Mouse (Mus musculus) CH12.LX (cell line): ENCODE results near the gene Zfp36l1. TPM values are rescaled to one million over a fixed set of nuclear protein-coding genes. Genes with fewer than 3 reads are reported as not detected.

ENCODE experiments used
- DNase-seq: peaks from one replicate; pipeline ENCODE4 v3.0.0-alpha.2; 2013; ENCODE audit errors: extremely low read depth
- H3K27ac ChIP-seq: 2 replicates; pipeline ENCODE4 v1.5.1; 2012; ENCODE audit warnings: low read depth, mild to moderate bottlenecking, control low read depth, moderate library complexity; ENCODE audit not compliant: insufficient read depth
- H3K27me3 ChIP-seq: replicated peaks from 2 replicates; pipeline ENCODE3; 2012; ENCODE audit warnings: inconsistent platforms
- H3K36me3 ChIP-seq, 2 experiments: replicated peaks in 1 of 2; 2 replicates each; pipeline versions ENCODE3 to v1.6.1; 2012; ENCODE audit warnings: inconsistent platforms in 1 of 2, low read length in 1 of 2, mild to moderate bottlenecking in 1 of 2, mixed read lengths in 1 of 2, moderate library complexity in 1 of 2; ENCODE audit not compliant: control insufficient read depth in 1 of 2, insufficient read depth in 1 of 2
- H3K4me1 ChIP-seq, 2 experiments: 2 replicates each; pipeline ENCODE4 v1.6.1; 2012; ENCODE audit warnings: inconsistent platforms in 1 of 2, moderate library complexity in 1 of 2; ENCODE audit not compliant: insufficient read depth in 2 of 2, control insufficient read depth in 1 of 2
- H3K4me2 ChIP-seq: 2 replicates; pipeline ENCODE4 v1.6.1; 2012; ENCODE audit warnings: low read depth, mild to moderate bottlenecking, control low read depth; ENCODE audit not compliant: poor library complexity, insufficient read depth, severe bottlenecking
- H3K4me3 ChIP-seq, 3 experiments: fragments of 150-350 bp in 1 of 3; sonication (generic) in 1 of 3; replicated peaks in 1 of 3; 2 replicates each; pipeline versions ENCODE3 to v1.5.1; 2011 to 2012; ENCODE audit warnings: low read depth in 2 of 3, low read length in 2 of 3, mild to moderate bottlenecking in 2 of 3, moderate library complexity in 2 of 3, control low read depth in 1 of 3, improper control_type of control experiment in 1 of 3, inconsistent platforms in 1 of 3, mixed read lengths in 1 of 3; ENCODE audit not compliant: poor library complexity in 1 of 3
- H3K79me2 ChIP-seq: replicated peaks from 2 replicates; pipeline ENCODE4 v1.6.1; 2012; ENCODE audit warnings: mild to moderate bottlenecking, moderate library complexity; ENCODE audit not compliant: control insufficient read depth, poor library complexity, insufficient read depth, severe bottlenecking; ENCODE audit errors: extremely low read depth
- H3K9ac ChIP-seq: 2 replicates; pipeline ENCODE4 v1.6.1; 2012; ENCODE audit warnings: low read depth, mild to moderate bottlenecking, control low read depth, moderate library complexity; ENCODE audit not compliant: insufficient read depth
- H3K9me3 ChIP-seq: replicated peaks from 2 replicates; pipeline ENCODE3; 2012; ENCODE audit warnings: low read length, inconsistent platforms, mixed read lengths
- BHLHE40 ChIP-seq: IDR thresholded peaks from 2 replicates; pipeline ENCODE4 v1.6.1; 2011; ENCODE audit warnings: mild to moderate bottlenecking, low read depth, low read length, improper control_type of control experiment
- CHD1 ChIP-seq: IDR thresholded peaks from 2 replicates; pipeline ENCODE4 v1.6.1; 2012; ENCODE audit warnings: low read depth, low read length, improper control_type of control experiment, inconsistent platforms
- CHD2 ChIP-seq: IDR thresholded peaks from 2 replicates; pipeline ENCODE4 v1.6.1; 2011; ENCODE audit warnings: low read length, improper control_type of control experiment
- CTCF ChIP-seq, 2 experiments: IDR thresholded peaks in 1 of 2; conservative IDR thresholded peaks in 1 of 2; 2 replicates each; pipeline ENCODE4 v1.5.1; 2011 to 2012; ENCODE audit warnings: low read depth in 2 of 2, low read length in 2 of 2, improper control_type of control experiment in 1 of 2, inconsistent platforms in 1 of 2, mild to moderate bottlenecking in 1 of 2, moderate library complexity in 1 of 2
- E2F4 ChIP-seq: IDR thresholded peaks from 2 replicates; pipeline ENCODE4 v1.6.1; 2011; ENCODE audit warnings: low read depth, low read length, improper control_type of control experiment; ENCODE audit not compliant: insufficient replicate concordance
- ELF1 ChIP-seq: IDR thresholded peaks from 2 replicates; pipeline ENCODE4 v1.6.1; 2014; ENCODE audit warnings: low read depth, mild to moderate bottlenecking, inconsistent platforms, low read length, improper control_type of control experiment
- EP300 ChIP-seq: IDR thresholded peaks from 2 replicates; pipeline ENCODE4 v1.6.1; 2011; ENCODE audit warnings: low read length, improper control_type of control experiment
- ETS1 ChIP-seq: conservative IDR thresholded peaks from 2 replicates; pipeline ENCODE4 v1.6.1; 2012; ENCODE audit warnings: low read depth, mild to moderate bottlenecking, inconsistent platforms, low read length, improper control_type of control experiment, moderate library complexity
- GABPA ChIP-seq: IDR thresholded peaks from 2 replicates; pipeline ENCODE4 v1.6.1; 2012; ENCODE audit warnings: low read depth, low read length, improper control_type of control experiment, inconsistent platforms; ENCODE audit not compliant: insufficient replicate concordance
- HCFC1 ChIP-seq: IDR thresholded peaks from 2 replicates; pipeline ENCODE4 v1.6.1; 2012; ENCODE audit warnings: low read depth, mild to moderate bottlenecking, inconsistent platforms, low read length, improper control_type of control experiment
- IRF4 ChIP-seq: IDR thresholded peaks from 2 replicates; pipeline ENCODE4 v1.6.1; 2014; ENCODE audit warnings: low read depth, mild to moderate bottlenecking, inconsistent platforms, low read length, improper control_type of control experiment
- JUN ChIP-seq: IDR thresholded peaks from 2 replicates; pipeline ENCODE4 v1.6.1; 2011; ENCODE audit warnings: low read depth, mild to moderate bottlenecking, low read length, improper control_type of control experiment, moderate library complexity; ENCODE audit not compliant: insufficient read depth
- JUND ChIP-seq: conservative IDR thresholded peaks from 2 replicates; pipeline ENCODE4 v1.6.1; 2011; ENCODE audit warnings: low read depth, low read length, improper control_type of control experiment
- KAT2A ChIP-seq: IDR thresholded peaks from 2 replicates; pipeline ENCODE4 v1.6.1; 2012; ENCODE audit warnings: low read length, improper control_type of control experiment, inconsistent platforms; ENCODE audit not compliant: insufficient replicate concordance
- MAFK ChIP-seq: IDR thresholded peaks from 2 replicates; pipeline ENCODE4 v1.6.1; 2011; ENCODE audit warnings: low read length, improper control_type of control experiment; ENCODE audit not compliant: insufficient replicate concordance
- MAX ChIP-seq: IDR thresholded peaks from 2 replicates; pipeline ENCODE4 v1.6.1; 2011; ENCODE audit warnings: low read length, improper control_type of control experiment
- MAZ ChIP-seq: IDR thresholded peaks from 2 replicates; pipeline ENCODE4 v1.6.1; 2012; ENCODE audit warnings: low read depth, mild to moderate bottlenecking, inconsistent platforms, low read length, improper control_type of control experiment, moderate library complexity
- MEF2A ChIP-seq: IDR thresholded peaks from 2 replicates; pipeline ENCODE4 v1.6.1; 2014; ENCODE audit warnings: low read depth, mild to moderate bottlenecking, inconsistent platforms, low read length, improper control_type of control experiment, borderline replicate concordance
- MXI1 ChIP-seq: IDR thresholded peaks from 2 replicates; pipeline ENCODE4 v1.6.1; 2011; ENCODE audit warnings: mild to moderate bottlenecking, low read depth, low read length, improper control_type of control experiment
- MYC ChIP-seq: IDR thresholded peaks from 2 replicates; pipeline ENCODE4 v1.6.1; 2011; ENCODE audit warnings: low read depth, mild to moderate bottlenecking, improper control_type of control experiment, low read length
- NELFE ChIP-seq: IDR thresholded peaks from 2 replicates; pipeline ENCODE4 v1.6.1; 2011; ENCODE audit warnings: low read depth, low read length, improper control_type of control experiment
- NRF1 ChIP-seq: IDR thresholded peaks from 2 replicates; pipeline ENCODE4 v1.6.1; 2014; ENCODE audit warnings: low read depth, mild to moderate bottlenecking, inconsistent platforms, low read length, improper control_type of control experiment, moderate library complexity
- PAX5 ChIP-seq: IDR thresholded peaks from 2 replicates; pipeline ENCODE4 v1.6.1; 2012; ENCODE audit warnings: low read length, inconsistent platforms, mixed read lengths
- POLR2A ChIP-seq: IDR thresholded peaks from 2 replicates; pipeline ENCODE4 v1.6.1; 2011; ENCODE audit warnings: low read depth, mild to moderate bottlenecking, improper control_type of control experiment, low read length
- POLR2AphosphoS2 ChIP-seq: IDR thresholded peaks from 2 replicates; pipeline ENCODE4 v1.6.1; 2011; ENCODE audit warnings: low read depth, low read length, improper control_type of control experiment
- RAD21 ChIP-seq: IDR thresholded peaks from 2 replicates; pipeline ENCODE4 v1.6.1; 2011; ENCODE audit warnings: low read depth, mild to moderate bottlenecking, low read length, improper control_type of control experiment, moderate library complexity
- RCOR1 ChIP-seq: conservative IDR thresholded peaks from 2 replicates; pipeline ENCODE4 v1.6.1; 2012; ENCODE audit warnings: low read depth, mild to moderate bottlenecking, inconsistent platforms, low read length, improper control_type of control experiment
- SIN3A ChIP-seq: IDR thresholded peaks from 2 replicates; pipeline ENCODE4 v1.6.1; 2012; ENCODE audit warnings: low read length, improper control_type of control experiment, inconsistent platforms
- SMC3 ChIP-seq: IDR thresholded peaks from 2 replicates; pipeline ENCODE4 v1.6.1; 2011; ENCODE audit warnings: low read depth, low read length, improper control_type of control experiment
- TBP ChIP-seq: conservative IDR thresholded peaks from 2 replicates; pipeline ENCODE4 v1.6.1; 2011; ENCODE audit warnings: low read depth, low read length, improper control_type of control experiment
- TCF12 ChIP-seq: IDR thresholded peaks from 2 replicates; pipeline ENCODE4 v1.6.1; 2014; ENCODE audit warnings: low read depth, mild to moderate bottlenecking, inconsistent platforms, low read length, improper control_type of control experiment
- UBTF ChIP-seq: IDR thresholded peaks from 2 replicates; pipeline ENCODE4 v1.6.1; 2012; ENCODE audit warnings: low read depth, mild to moderate bottlenecking, inconsistent platforms, low read length, improper control_type of control experiment, moderate library complexity
- USF1 ChIP-seq: IDR thresholded peaks from 2 replicates; pipeline ENCODE4 v1.6.1; 2014; ENCODE audit warnings: low read depth, mild to moderate bottlenecking, inconsistent platforms, low read length, improper control_type of control experiment
- USF2 ChIP-seq: conservative IDR thresholded peaks from 2 replicates; pipeline ENCODE4 v1.6.1; 2011; ENCODE audit warnings: low read depth, low read length, improper control_type of control experiment
- ZC3H11A ChIP-seq: IDR thresholded peaks from 2 replicates; pipeline ENCODE4 v1.6.1; 2012; ENCODE audit warnings: low read depth, mild to moderate bottlenecking, inconsistent platforms, low read length, improper control_type of control experiment
- ZKSCAN1 ChIP-seq: IDR thresholded peaks from 2 replicates; pipeline ENCODE4 v1.6.1; 2012; ENCODE audit warnings: low read depth, inconsistent platforms, low read length, improper control_type of control experiment, borderline replicate concordance
- ZMIZ1 ChIP-seq: IDR thresholded peaks from 2 replicates; pipeline ENCODE4 v1.6.1; 2012; ENCODE audit warnings: low read depth, mild to moderate bottlenecking, inconsistent platforms, low read length, improper control_type of control experiment
- ZNF384 ChIP-seq: IDR thresholded peaks from 2 replicates; pipeline ENCODE4 v1.6.1; 2012; ENCODE audit warnings: low read depth, low read length, improper control_type of control experiment, inconsistent platforms
- dilution Hi-C: fragments of 300-500 bp; cut with MboI; formaldehyde crosslinking; loops from 2 replicates; pipeline ENCODE4 v1.14.3; 2020; ENCODE audit warnings: low sequenced_read_pairs; ENCODE audit not compliant: extremely low pct_unique_long_range_greater_than_20kb, extremely low pct_ligation_motif_present
- in situ Hi-C: fragments of 300-500 bp; cut with MboI; formaldehyde crosslinking; loops from 3 replicates; pipeline ENCODE4 v1.14.3; 2019; ENCODE audit warnings: low sequenced_read_pairs, low pct_ligation_motif_present, low pct_unique_long_range_greater_than_20kb, mixed read lengths
- polyA plus RNA-seq: library from polyadenylated mRNA; unstranded; fragments of >175 nt; gene quantifications from 2 replicates; pipeline ENCODE4 v1.2.1, GENCODE M21; 2012; ENCODE audit warnings: low read depth; ENCODE audit not compliant: insufficient read length
- total RNA-seq, 2 experiments: library from RNA; depleted of rRNA; stranded (reverse); fragments of 300-350 nt in 1 of 2; fragments of >200 nt in 1 of 2; gene quantifications; 2 replicates each; pipeline ENCODE4 v1.2.3; 2012 to 2014

Gene Zfp36l1
- total and polyA plus RNA-seq, 3 experiments, result 32.7 to 192 (median 50.7) TPM

DNA sequence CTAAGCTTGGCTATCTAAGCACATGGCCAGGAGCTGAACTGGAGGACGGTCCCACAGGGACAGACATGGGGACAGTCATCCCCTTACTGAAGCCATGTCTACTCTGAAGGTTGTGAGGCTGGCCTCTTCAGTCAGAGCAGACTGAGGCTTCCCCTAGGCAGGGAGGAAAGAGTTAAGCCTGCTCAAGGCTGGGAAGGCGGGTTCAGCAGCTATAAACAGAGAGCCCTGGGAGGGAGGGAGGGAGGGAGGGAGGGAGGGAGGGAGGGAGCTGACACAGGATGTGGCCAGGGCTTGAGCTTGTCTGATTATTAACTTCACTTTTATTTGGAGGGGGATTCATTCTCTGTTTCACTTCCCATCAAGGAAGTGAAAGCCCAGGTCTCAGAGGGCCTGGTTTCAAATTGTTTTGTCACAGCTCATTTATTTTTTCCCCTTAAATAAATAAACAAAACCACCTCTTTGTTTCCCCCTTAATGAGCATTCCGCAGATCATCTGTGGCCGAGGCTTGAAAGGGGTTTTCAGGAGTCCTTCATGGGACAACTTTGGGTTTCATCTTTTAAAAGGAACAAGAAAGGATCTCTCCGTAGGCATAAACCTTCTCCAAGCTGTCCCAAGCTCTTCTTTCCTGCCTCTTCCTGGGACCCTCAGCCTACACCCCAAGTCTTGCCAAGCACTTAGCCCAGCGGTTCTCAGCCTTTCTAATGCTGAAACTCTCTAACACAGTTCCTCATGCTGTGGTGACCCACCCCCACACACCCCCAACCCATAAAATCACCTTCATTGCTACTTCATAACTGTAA, 17.9 kb upstream of the Zfp36l1 start:
- peak overlapping the region; percentile 92 for H3K27ac ChIP-seq
- H3K9me3 ChIP-seq, result no peaks in the 10 kb centered on the region
- in situ Hi-C loops, result no loop called here
- H3K27me3 ChIP-seq, result no peaks in the 10 kb centered on the region
- H3K4me3 ChIP-seq, result peak overlapping the region; percentile 68 to 79 (median 69)
- H3K79me2 ChIP-seq, result 0 out of 2 replicates have a peak, but pooled peaks cover 4% of the 10 kb centered on the region
- peak overlapping the region; percentile 93 for H3K9ac ChIP-seq
- H3K4me2 ChIP-seq, result peak overlapping the region; percentile 90
- peak; percentile 81 for DNase-seq
- TF ChIP-seq NRF1 (no peak), ZKSCAN1 (no peak), TCF12 (peak; percentile 63), MAZ (peak; percentile 92), JUND (no peak), ETS1 (peak; percentile 75), MYC (0 out of 2 replicates have a peak, but pooled peaks have one; percentile 41), MAFK (0 out of 2 replicates have a peak, but pooled peaks have one; percentile 47), E2F4 (no peak), RCOR1 (no peak), HCFC1 (no peak), BHLHE40 (peak; percentile 73), MAX (no peak), POLR2A (no peak; the same call in 1 of the 2 replicates), IRF4 (peak; percentile 91), KAT2A (no peak), JUN (no peak), ZC3H11A (no peak), SIN3A (peak; percentile 71), SMC3 (no peak), TBP (no peak), MEF2A (peak; percentile 71), ELF1 (peak; percentile 58; the same call in 1 of the 2 replicates), ZMIZ1 (no peak), MXI1 (peak; percentile 56; the same call in 1 of the 2 replicates), CHD1 (0 out of 2 replicates have a peak, but pooled peaks have one; percentile 26), RAD21 (no peak), ZNF384 (peak; percentile 56), CTCF (conservative IDR thresholded peaks at IDR 0.05 in 1 of 2, IDR thresholded peaks at IDR 0.05 in 1 of 2; ENCODE audit: low read depth in 2 of 2, low read length in 2 of 2) (no peak), GABPA (no peak), USF2 (no peak), PAX5 (no peak), NELFE (no peak), USF1 (no peak), POLR2AphosphoS2 (no peak), UBTF (no peak; the same call in 1 of the 2 replicates), CHD2 (no peak), EP300 (peak; percentile 85)
- TF ChIP-seq, all 38 proteins: peak for 14
- peaks cover 13 to 28% of the 10 kb centered on the region in 2 experiments for H3K36me3 ChIP-seq
- dilution Hi-C loops, result no loop called here
- H3K4me1 ChIP-seq, result peaks cover 13 to 45% of the 10 kb centered on the region in 2 experiments
